Mouse (Mus musculus) frontal cortex, postnatal 14 days (tissue): ENCODE data around the gene Tpcn2.

Source experiments
- DNase-seq, 2 experiments: peaks; one replicate each; pipeline ENCODE4 v3.0.0; 2022; ENCODE audit warnings: low spot score in 2 of 2

The Tpcn2 gene

DNA sequence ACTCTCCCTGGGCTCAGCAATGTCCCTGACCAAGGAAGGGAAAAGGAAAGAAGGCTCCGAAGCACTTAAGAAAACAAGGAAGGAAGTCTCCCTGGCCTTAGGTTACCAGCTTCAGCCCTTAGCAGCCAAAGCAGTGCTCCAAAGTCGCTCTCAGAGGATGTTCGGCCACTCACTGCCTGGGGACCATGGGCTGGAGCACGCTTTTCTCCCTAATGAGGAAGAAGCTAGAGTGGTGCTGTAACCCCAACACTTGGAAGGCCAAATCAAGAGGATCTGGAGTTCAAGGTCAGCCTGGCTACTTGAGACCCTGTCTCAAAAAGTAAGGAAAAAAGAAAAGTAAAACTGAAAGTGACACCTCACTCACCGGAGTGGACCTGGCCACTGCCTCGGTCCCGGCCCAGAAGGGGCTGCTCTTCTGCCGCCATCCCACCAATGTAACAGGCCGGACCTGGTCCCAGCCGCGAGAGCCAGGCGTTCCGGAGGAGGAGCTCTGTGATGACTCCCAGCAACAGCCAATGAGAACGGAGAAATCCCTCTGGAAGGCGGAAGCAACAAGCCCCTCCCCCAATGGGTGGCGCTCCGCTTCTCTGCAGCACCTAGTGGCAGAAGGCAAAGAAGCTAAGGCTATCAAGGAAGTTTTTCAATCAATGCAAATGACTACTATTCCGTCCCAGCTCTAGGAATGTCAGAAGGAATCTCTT is at the start of gene Tpcn2:
Tpcn2 (minus strand) TSS at position 525 of the 701 bp plus-strand sequence.
- DNase-seq, result peak; percentile 84 to 92

GRCm38 (mm10) chr7:145332376-145333041 is 48.7 kb upstream of the Tpcn2 start:
- DNase-seq, result no peak

GRCm38 (mm10) chr7:145330641-145331040 is 46.8 kb upstream of the Tpcn2 start:
- DNase-seq, result no peak

DNA sequence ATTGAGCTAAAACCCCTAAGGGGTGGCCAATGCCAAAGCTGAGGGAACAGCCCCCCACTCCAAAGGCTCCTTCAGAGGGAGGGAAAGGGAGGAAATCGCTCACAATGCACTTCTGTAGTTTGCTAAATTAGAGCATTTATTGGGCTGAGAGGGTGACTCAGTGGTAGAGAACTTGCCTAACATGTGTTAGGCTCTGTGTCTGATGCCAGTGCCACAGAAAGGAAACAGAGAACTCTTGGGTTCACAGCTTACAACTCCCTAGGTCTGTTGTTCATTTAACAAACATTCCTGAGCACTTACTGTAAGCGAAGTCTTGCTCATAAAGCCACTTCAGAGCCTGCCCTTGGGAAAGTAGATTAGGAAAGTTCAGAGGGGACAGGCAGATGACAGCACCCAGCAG is 46.2 kb upstream of the Tpcn2 start:
- DNase-seq, result no peak

GRCm38 (mm10) chr7:145325697-145326096 is 41.9 kb upstream of the Tpcn2 start:
- no peak for DNase-seq

GRCm38 (mm10) chr7:145323607-145324006 is 39.8 kb upstream of the Tpcn2 start:
- no peak for DNase-seq

DNA sequence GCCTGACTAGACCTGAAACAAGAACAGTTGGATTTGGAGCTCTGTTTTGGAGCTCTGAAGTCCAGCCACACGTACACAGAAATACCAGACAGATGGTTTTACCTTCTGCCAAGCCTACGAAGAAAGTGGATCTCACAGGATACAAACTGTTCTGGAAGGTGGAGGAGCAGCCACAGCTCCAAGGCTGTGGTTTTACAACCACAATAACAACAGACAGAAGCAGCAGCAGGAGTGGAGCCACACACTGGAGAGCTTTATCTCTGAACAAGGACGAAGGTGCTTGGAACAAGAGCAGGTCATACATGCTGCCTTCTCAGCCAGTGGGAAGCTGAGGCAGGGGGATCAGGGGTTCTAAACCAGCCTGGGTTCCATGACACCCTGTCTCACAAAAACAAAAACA is 35.7 kb upstream of the Tpcn2 start:
- DNase-seq, result no peak

- DNase-seq, result no peak
Measured at GRCm38 (mm10) chr7:145317522-145317921, 33.7 kb upstream of the Tpcn2 start.

- no peak for DNase-seq
Measured at GRCm38 (mm10) chr7:145314785-145315411, 31.1 kb upstream of the Tpcn2 start, which contains the start of gene Mrgprd. Gene Mrgprd (plus strand): TSS chr7:145314835.

DNA sequence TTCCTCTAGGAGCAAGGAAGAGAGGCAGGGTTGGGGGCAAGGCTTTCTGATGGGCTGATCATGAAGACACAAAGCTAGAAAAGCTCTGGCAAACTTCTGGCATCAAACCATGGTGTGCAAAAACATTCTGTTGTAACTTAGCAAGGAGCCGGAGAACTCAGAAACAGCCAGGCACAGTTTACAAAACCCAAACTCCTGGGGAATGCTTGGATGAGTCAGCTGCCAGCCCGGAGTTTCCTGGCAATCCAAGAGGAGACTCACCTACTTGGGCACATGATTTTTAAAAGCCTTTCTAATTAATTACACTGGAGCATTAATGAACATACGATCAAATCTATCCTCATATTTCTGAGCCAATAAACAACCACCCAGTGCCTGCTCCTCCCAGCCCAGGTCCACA is 28.3 kb upstream of the Tpcn2 start:
- no peak for DNase-seq

DNA sequence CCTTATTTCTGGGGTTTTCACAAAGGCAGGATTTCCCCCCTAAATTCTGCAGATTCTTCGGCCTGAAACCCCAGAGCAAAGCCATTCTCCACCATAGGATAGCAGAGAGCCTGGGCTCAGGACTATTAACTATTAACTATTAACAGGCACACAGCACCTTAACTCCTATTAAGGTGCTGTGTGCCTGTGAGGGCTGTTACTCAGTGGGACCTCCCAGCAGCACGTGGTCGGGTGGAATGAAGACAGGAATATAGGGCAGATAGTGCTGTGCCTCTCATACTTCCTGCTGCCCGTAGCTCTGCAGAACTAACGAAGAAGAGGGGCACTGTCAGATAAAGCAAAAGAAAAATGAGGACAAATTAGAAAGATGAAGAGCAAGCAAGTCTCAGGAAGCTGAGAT is 26.7 kb upstream of the Tpcn2 start:
- no peak for DNase-seq

DNA sequence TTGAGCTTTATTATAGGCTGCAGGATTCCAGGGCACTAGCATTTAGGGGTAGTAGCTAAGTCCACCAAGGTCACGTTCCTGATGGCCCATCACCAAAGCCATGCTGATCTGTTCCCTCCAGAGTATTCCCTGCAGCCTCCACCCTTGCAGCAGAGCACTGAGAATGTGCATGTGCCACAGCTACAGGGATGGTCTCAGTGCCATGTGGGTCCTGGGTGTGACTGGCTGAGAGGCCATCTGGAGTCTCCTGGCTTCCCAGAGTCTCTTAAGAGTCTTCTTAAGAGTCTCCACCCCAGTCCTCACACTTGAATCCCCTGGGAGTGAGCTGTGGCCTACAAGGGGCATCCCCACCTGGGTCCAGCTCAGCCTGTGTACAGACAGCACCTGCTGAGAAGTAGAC is 26.1 kb upstream of the Tpcn2 start:
- no peak for DNase-seq

DNA sequence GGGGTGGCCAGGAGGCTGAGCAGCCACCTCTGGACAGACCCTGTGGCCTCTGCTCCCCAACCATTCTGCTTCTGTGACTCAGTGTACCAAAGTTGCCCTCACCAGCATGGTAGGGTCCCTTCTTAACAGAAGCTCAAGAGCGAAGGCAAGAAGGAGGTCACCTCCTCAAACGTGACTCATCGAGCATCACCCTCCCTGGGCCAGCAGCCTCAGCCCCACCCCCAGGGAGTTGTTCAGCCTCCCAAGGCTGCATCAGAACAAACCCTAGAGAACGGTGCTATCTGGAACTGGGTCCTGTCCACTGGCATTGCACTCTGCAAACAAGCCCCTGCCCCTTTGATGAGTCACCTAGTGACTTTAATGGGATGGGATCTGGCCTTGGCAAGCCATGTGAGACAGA is 25.1 kb upstream of the Tpcn2 start:
- no peak for DNase-seq

- no peak for DNase-seq
Measured at GRCm38 (mm10) chr7:145308061-145308675, 24.4 kb upstream of the Tpcn2 start.

- DNase-seq, result no peak
Measured at GRCm38 (mm10) chr7:145307636-145308035, 23.8 kb upstream of the Tpcn2 start.

- DNase-seq, result no peak
Measured at GRCm38 (mm10) chr7:145304153-145304552, 20.3 kb upstream of the Tpcn2 start.

GRCm38 (mm10) chr7:145302488-145303285 is 18.9 kb upstream of the Tpcn2 start:
- DNase-seq, result no peak

- DNase-seq, result no peak
Measured at GRCm38 (mm10) chr7:145301341-145302005, 17.7 kb upstream of the Tpcn2 start.

DNA sequence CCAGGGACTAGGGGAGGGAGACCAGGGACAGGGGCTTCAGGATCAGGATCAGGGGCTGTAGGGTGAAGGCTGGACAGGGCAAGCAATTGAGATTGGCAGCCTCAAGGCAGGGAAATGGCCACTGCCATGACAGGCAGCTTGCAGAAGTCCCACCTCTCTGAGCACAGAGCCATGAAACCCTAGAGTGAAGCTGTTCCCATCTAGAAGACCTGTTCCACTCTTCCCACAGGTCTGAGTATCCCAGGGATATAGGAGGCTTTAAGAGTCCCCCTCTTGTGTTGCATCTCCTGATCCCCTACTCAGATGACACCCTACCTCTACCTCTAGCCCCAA is 17.2 kb upstream of the Tpcn2 start:
- DNase-seq, result no peak

DNA sequence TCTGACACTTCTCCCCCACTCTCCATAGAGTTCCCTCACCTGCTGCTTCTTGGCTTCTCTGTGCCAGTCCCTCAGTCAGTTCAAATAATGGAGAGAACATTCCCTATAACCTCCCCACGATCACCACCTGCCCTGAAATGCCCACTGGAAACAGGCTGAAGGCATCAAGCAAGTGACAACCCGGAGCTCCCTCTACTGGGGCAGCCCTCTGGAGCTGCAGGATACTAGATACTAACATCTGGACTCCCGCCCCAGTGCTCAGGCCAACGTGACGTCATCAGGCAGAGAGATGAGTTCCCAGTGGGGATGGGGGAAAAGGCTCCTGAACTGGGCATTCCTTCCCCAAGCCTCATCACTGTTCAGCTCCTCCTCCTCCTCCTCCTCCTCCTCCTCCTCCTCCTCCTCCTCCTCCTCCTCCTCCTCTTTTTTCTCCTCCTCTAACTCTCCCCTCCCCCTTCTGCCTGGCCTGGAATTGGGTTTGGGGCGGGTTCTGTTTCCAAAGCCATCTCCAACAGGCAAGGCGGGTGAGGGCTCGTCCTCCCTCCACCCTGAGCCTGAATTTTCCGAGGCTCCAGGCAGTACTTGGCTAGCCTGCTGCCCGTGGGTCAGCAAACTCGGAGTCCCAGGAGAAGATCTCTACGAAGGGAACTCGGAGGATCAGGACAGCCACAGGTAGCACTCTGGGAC is 16.7 kb upstream of the Tpcn2 start, which contains the start of gene Mrgprf:
Mrgprf (plus strand) TSS at position 508 of the 687 bp plus-strand sequence.
- DNase-seq, result no peak
